Mouse (Mus musculus): ENCODE results near the gene Trmt1. TPM values are rescaled to one million over a fixed set of nuclear protein-coding genes. Genes with fewer than 3 reads are reported as not detected.

Gene Trmt1
- 57.3 and 62.0 TPM in 2 replicates for polyA plus RNA-seq (2016; fragmentation: Nextera tagmentation; extraction: Ambion mirVana)

- ATAC-seq: peak; percentile 11; the same call in 1 of the 2 replicates
- no peaks in the 10 kb centered on the region for H3K9me3 ChIP-seq (replicated peaks)
- peak within 1 kb of the TSS; percentile 99 for H3K9ac ChIP-seq
- peaks cover 79% of the 10 kb centered on the region for H3K4me1 ChIP-seq
- peak within 1 kb of the TSS; percentile 97 for H3K27ac ChIP-seq
- H3K36me3 ChIP-seq: peaks cover 45% of the 10 kb centered on the region
- no peaks in the 10 kb centered on the region for H3K27me3 ChIP-seq (replicated peaks)
- 8% methylated on average over 20 of the region's 20 CpGs for WGBS (ENCODE audit: insufficient replicate concordance)
- H3K4me2 ChIP-seq: peak within 1 kb of the TSS; percentile 94
- H3K4me3 ChIP-seq: peak within 1 kb of the TSS; percentile 99
Observed at GRCm38 (mm10) chr8:84686191-84687002, at the start of gene Trmt1. Gene Trmt1, plus strand, starts transcription at chr8:84686307.

DNA sequence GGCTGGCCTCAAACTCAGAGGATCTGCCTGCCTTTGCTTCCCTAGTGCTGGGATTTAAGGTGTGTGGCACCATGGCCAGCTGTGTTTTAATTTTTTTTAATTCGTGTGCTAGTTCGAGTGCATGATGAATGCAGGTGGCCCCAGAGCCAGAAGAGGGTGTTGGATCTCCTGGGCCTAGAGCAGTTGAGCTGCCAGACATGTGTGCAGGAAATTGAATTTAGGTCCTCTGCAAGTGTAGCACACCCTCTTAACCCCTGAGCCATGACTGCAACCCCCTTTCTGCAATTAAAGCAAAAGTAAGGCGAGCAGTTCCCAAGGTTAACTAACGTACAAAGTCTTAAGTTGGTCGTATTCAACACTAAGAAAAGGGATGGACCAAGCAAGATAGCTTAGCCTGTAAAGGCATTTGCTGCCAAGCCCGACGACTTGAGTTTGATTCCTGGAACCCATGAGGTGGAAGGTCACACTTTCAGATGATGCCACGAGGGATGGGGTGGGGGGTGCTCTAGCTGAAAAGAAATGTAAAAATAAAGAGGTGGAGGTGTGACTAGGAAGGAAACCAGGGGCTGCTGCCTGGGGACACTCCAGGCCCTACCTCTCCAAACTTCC lies 48.1 kb upstream of the Trmt1 start:
- peak overlapping the region; percentile 84 for H3K9ac ChIP-seq
- H3K4me3 ChIP-seq: peak overlapping the region; percentile 70
- H3K27ac ChIP-seq: 0 out of 2 replicates have a peak overlapping the region, but pooled peaks have one; percentile 78
- H3K36me3 ChIP-seq: no peaks in the 10 kb centered on the region
- no peaks in the 10 kb centered on the region for H3K9me3 ChIP-seq (replicated peaks)
- ATAC-seq: no peak
- 40% methylated on average over 8 of the region's 8 CpGs for WGBS (ENCODE audit: insufficient replicate concordance)
- peak overlapping the region; percentile 96 for H3K4me2 ChIP-seq
- peaks cover 32% of the 10 kb centered on the region for H3K4me1 ChIP-seq
- H3K27me3 ChIP-seq (replicated peaks): peaks cover 41% of the 10 kb centered on the region

- peak; percentile 11 for ATAC-seq
- Histone ChIP-seq H3K36me3 (no peaks in the 10 kb centered on the region), H3K27me3 (replicated peaks) (peaks cover 37% of the 10 kb centered on the region), H3K9ac (peak overlapping the region; percentile 84), H3K4me3 (peak overlapping the region; percentile 70), H3K27ac (peak overlapping the region; percentile 78), H3K4me2 (peak overlapping the region; percentile 96), H3K4me1 (peaks cover 32% of the 10 kb centered on the region), H3K9me3 (replicated peaks) (no peaks in the 10 kb centered on the region)
- WGBS (ENCODE audit: insufficient replicate concordance): 0% methylated on average over 25 of the region's 52 CpGs
Observed at GRCm38 (mm10) chr8:84638555-84639161, 47.4 kb upstream of the Trmt1 start.

DNA sequence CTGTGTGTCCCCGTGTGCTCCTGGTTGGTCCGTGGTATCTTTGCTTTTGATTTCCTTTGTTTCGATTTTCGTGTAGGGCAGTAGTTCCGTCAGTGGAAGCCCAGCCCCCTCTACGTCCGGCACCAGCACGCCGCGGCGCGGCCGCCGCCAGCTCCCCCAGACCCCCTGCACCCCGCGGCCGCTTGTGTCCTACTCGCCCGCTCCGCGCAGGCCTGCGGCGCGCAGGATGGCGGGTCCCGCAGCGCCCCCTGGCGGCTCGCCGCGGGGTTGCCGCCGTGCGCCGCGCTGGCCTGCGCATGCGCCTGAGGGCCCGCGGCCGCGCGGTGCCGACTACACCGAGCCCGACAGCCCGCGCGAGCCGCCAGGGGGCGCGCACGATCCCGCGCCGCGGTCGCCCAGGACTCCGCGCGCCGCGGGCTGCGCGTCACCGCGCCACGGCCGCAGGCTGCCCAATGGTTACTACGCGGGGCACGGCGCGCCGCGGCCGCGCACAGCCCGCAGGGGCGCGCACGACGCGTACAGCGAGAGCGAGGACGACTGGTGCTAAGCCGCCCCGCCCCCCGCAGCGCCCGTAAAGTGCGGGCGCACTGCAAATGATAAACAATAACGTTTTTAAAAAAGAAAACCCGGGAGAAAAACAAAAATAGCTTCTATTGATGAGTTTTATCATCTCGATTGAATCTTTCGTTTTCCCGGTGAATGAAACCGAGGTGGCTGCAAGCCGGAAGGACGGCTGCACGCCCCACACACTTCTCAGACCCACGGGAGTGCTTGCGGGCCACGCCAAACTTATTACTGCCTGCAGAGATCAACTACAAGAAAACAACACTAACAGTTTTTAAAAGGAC lies 46.7 kb upstream of the Trmt1 start:
- Histone ChIP-seq H3K9me3 (replicated peaks) (no peaks in the 10 kb centered on the region), H3K9ac (peak overlapping the region; percentile 84), H3K4me1 (peaks cover 32% of the 10 kb centered on the region), H3K36me3 (no peaks in the 10 kb centered on the region), H3K27me3 (replicated peaks) (peaks cover 37% of the 10 kb centered on the region), H3K4me3 (peak overlapping the region; percentile 70), H3K27ac (peak overlapping the region; percentile 78), H3K4me2 (peak overlapping the region; percentile 96)
- ATAC-seq: peak; percentile 98
- WGBS (ENCODE audit: insufficient replicate concordance): under 1% methylated on average over 105 of the region's 106 CpGs

DNA sequence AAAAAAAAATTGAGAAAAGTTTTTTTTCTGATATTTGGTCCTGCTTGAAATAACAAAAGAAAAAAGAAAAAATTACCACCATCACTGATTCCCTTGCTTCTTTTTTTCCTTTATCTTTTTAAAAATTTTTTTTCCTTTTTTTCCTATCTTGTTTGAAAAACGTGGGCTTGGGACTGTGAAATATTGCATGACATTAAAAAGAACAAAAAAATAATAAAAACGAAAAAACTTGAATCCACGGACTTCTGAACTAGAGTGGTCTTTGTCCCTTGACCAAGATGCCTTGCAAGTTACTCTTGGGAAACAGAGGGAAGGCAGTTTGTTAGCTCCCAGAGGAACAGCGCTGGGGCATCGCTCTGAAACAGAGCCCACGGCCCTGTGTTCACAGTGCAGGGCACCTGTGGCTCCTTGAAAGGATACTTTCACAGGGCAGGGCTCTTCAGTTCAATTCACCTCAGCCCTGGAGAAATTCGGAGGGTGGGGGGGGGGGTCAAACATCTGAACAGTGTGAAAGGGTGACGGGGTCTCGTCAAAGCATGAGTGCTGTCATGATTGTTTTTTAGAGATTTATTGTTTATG lies 46.0 kb upstream of the Trmt1 start:
- 33% methylated on average over 9 of the region's 9 CpGs for WGBS (ENCODE audit: insufficient replicate concordance)
- Histone ChIP-seq H3K36me3 (no peaks in the 10 kb centered on the region), H3K27ac (peak overlapping the region; percentile 45; the same call in 1 of the 2 replicates), H3K9ac (peak overlapping the region; percentile 67), H3K4me3 (peak overlapping the region; percentile 70), H3K9me3 (replicated peaks) (no peaks in the 10 kb centered on the region), H3K4me1 (peaks cover 32% of the 10 kb centered on the region), H3K27me3 (replicated peaks) (peaks cover 35% of the 10 kb centered on the region), H3K4me2 (peak overlapping the region; percentile 71)
- no peak for ATAC-seq

- Histone ChIP-seq H3K9me3 (replicated peaks) (no peaks in the 10 kb centered on the region), H3K4me3 (peak overlapping the region; percentile 70; the same call in 1 of the 2 replicates), H3K27me3 (replicated peaks) (peaks cover 28% of the 10 kb centered on the region), H3K27ac (peak overlapping the region; percentile 45; the same call in 1 of the 2 replicates), H3K36me3 (no peaks in the 10 kb centered on the region), H3K4me2 (no peak overlapping the region; the same call in 1 of the 2 replicates), H3K4me1 (peaks cover 32% of the 10 kb centered on the region), H3K9ac (no peak overlapping the region)
- ATAC-seq: no peak
- 74% methylated on average over 6 of the region's 7 CpGs for WGBS (ENCODE audit: insufficient replicate concordance)
Observed at GRCm38 (mm10) chr8:84640617-84641294, 45.4 kb upstream of the Trmt1 start.

GRCm38 (mm10) chr8:84641578-84642361 lies 44.3 kb upstream of the Trmt1 start:
- no peak overlapping the region for H3K27ac ChIP-seq
- H3K36me3 ChIP-seq: no peaks in the 10 kb centered on the region

GRCm38 (mm10) chr8:84643019-84643418 lies 43.1 kb upstream of the Trmt1 start:
- 59% methylated on average over 5 of the region's 5 CpGs for WGBS (ENCODE audit: insufficient replicate concordance)
- H3K27ac ChIP-seq: no peak overlapping the region
- ATAC-seq: no peak

More at GRCm38 (mm10) chr8:84641578-84642361, 44.3 kb upstream of the Trmt1 start:
- Histone ChIP-seq H3K4me3 (no peak overlapping the region), H3K4me1 (peaks cover 33% of the 10 kb centered on the region), H3K9me3 (replicated peaks) (no peaks in the 10 kb centered on the region), H3K4me2 (no peak overlapping the region), H3K27me3 (replicated peaks) (peaks cover 21% of the 10 kb centered on the region), H3K9ac (no peak overlapping the region)
- no peak for ATAC-seq
- 41% methylated on average over 1 of the region's 1 CpGs for WGBS (ENCODE audit: insufficient replicate concordance)

GRCm38 (mm10) chr8:84646800-84647199 lies 39.3 kb upstream of the Trmt1 start:
- H3K9ac ChIP-seq: no peak overlapping the region
- H3K27me3 ChIP-seq (replicated peaks): 0 out of 2 replicates have a peak, but pooled peaks cover 3% of the 10 kb centered on the region
- 48% methylated on average over 6 of the region's 6 CpGs for WGBS (ENCODE audit: insufficient replicate concordance)
- H3K27ac ChIP-seq: no peak overlapping the region
- peak overlapping the region; percentile 55 for H3K4me2 ChIP-seq
- no peaks in the 10 kb centered on the region for H3K9me3 ChIP-seq (replicated peaks)
- 0 out of 2 replicates have a peak overlapping the region, but pooled peaks have one; percentile 28 for H3K4me3 ChIP-seq
- no peak for ATAC-seq
- peaks cover 20% of the 10 kb centered on the region for H3K4me1 ChIP-seq
- H3K36me3 ChIP-seq: no peaks in the 10 kb centered on the region

More at GRCm38 (mm10) chr8:84643019-84643418, 43.1 kb upstream of the Trmt1 start:
- Histone ChIP-seq H3K4me3 (no peak overlapping the region), H3K4me1 (peaks cover 42% of the 10 kb centered on the region), H3K4me2 (no peak overlapping the region), H3K9me3 (replicated peaks) (no peaks in the 10 kb centered on the region), H3K27me3 (replicated peaks) (peaks cover 9% of the 10 kb centered on the region; the same call in 1 of the 2 replicates), H3K36me3 (no peaks in the 10 kb centered on the region), H3K9ac (no peak overlapping the region)

DNA sequence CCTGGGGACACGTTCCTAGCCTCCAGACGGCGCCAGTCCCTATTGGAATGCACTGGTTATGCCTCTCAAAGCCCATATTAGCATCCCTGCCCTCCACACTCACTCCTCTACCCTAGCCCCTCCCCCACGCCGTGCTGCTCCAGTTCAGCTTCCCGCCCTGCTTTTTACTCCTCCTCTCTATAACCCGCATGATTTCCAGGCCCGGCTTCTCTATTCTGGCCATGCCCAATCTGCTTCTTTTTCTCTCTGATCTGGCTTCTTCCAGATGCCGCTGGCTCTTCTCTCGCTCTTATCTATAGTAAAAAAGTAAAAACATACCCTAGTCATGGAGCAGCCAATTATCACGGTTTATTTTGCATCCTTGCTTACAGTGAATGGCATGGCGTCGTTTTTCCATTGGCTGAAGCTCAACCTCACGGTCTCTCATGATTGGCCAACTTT lies 38.6 kb upstream of the Trmt1 start:
- Histone ChIP-seq H3K9ac (peak overlapping the region; percentile 30), H3K36me3 (no peaks in the 10 kb centered on the region), H3K9me3 (replicated peaks) (no peaks in the 10 kb centered on the region), H3K27ac (peak overlapping the region; percentile 42), H3K27me3 (replicated peaks) (0 out of 2 replicates have a peak, but pooled peaks cover 3% of the 10 kb centered on the region), H3K4me2 (peak overlapping the region; percentile 55), H3K4me3 (peak overlapping the region; percentile 28), H3K4me1 (peaks cover 13% of the 10 kb centered on the region)
- peak; percentile 67 for ATAC-seq
- 5% methylated on average over 14 of the region's 14 CpGs for WGBS (ENCODE audit: insufficient replicate concordance)

Data from liver, embryonic 12.5 days (tissue).